Mouse (Mus musculus) monocyte, adult 5-6 weeks (primary cell): Measurements from ENCODE around the gene Pqlc2. TPM values are rescaled to one million over a fixed set of nuclear protein-coding genes. Genes with fewer than 3 reads are reported as not detected.

ENCODE experiments used
- ATAC-seq: fragments of 153-309, 156-312 bp; replicated peaks from 2 replicates; pipeline ENCODE4 v1.8.0; 2017; ENCODE audit warnings: mild to moderate bottlenecking; ENCODE audit not compliant: low TSS enrichment, insufficient number of reproducible peaks, severe bottlenecking, poor library complexity, low FRiP score
- total RNA-seq: library from RNA; stranded (forward); fragments of 200-1000, 200-491, 200-594 nt; gene quantifications from 3 replicates; pipeline ENCODE4 v1.2.3, GENCODE M21; 2017

Pqlc2 gene
- total RNA-seq, 1 experiment from 2014 or later = 6.4 TPM

- ATAC-seq = no peak
These were observed 592 bp upstream of the Pqlc2 start for GRCm38 (mm10) chr4:139310899-139311701.

GRCm38 (mm10) chr4:139309651-139310050, 857 bp downstream of the Pqlc2 start:
- ATAC-seq = no peak

- peak; percentile 72 for ATAC-seq
These were observed 2.6 kb downstream of the Pqlc2 start for GRCm38 (mm10) chr4:139307916-139308315.

- ATAC-seq = no peak
These were observed 5.0 kb downstream of the Pqlc2 start for GRCm38 (mm10) chr4:139305521-139305920.

- no peak for ATAC-seq
These were observed 8.3 kb downstream of the Pqlc2 start for GRCm38 (mm10) chr4:139302241-139302640.

- ATAC-seq = no peak
These were observed 8.7 kb downstream of the Pqlc2 start for GRCm38 (mm10) chr4:139301780-139302179.

GRCm38 (mm10) chr4:139298671-139299366, 11.7 kb downstream of the Pqlc2 start:
- ATAC-seq = no peak

GRCm38 (mm10) chr4:139297566-139297965, 12.9 kb downstream of the Pqlc2 start:
- ATAC-seq = no peak

- ATAC-seq = no peak
These were observed 18.5 kb downstream of the Pqlc2 start for GRCm38 (mm10) chr4:139292038-139292437.

GRCm38 (mm10) chr4:139291099-139291498, 19.4 kb downstream of the Pqlc2 start:
- no peak for ATAC-seq

- ATAC-seq = peak; percentile 26; the same call in 1 of the 2 replicates
These were observed 21.5 kb downstream of the Pqlc2 start for GRCm38 (mm10) chr4:139289017-139289416.

- ATAC-seq = peak; percentile 56
These were observed 23.2 kb downstream of the Pqlc2 start for GRCm38 (mm10) chr4:139287122-139287863.

- no peak for ATAC-seq
These were observed 24.3 kb downstream of the Pqlc2 start for GRCm38 (mm10) chr4:139286234-139286633.

GRCm38 (mm10) chr4:139284877-139285276, 25.6 kb downstream of the Pqlc2 start:
- no peak for ATAC-seq

GRCm38 (mm10) chr4:139282955-139283417, 27.5 kb downstream of the Pqlc2 start:
- no peak for ATAC-seq

- no peak for ATAC-seq
These were observed 28.6 kb downstream of the Pqlc2 start for GRCm38 (mm10) chr4:139281791-139282345.

- no peak for ATAC-seq
These were observed 30.0 kb downstream of the Pqlc2 start for GRCm38 (mm10) chr4:139280530-139280929.

GRCm38 (mm10) chr4:139276411-139276810, 34.1 kb downstream of the Pqlc2 start:
- ATAC-seq = no peak

GRCm38 (mm10) chr4:139274573-139274972, 35.9 kb downstream of the Pqlc2 start:
- ATAC-seq = no peak
